Mouse (Mus musculus) heart, postnatal 25 days (tissue): ENCODE measurements at regions not wholly inside any gene's neighbourhood (a gene's known extent, or its start where the extent isn't known, plus 50 kb on each side); places are given as distances from the start of the nearest gene placed in this dataset.

Source experiments
- DNase-seq: peaks from one replicate; pipeline ENCODE4 v3.0.0; 2022; ENCODE audit warnings: low spot score
- intact Hi-C: fragments of 180-260 bp; cut with DNase I; formaldehyde crosslinking; loops from one replicate; pipeline ENCODE4 v1.15.1; 2025

DNA sequence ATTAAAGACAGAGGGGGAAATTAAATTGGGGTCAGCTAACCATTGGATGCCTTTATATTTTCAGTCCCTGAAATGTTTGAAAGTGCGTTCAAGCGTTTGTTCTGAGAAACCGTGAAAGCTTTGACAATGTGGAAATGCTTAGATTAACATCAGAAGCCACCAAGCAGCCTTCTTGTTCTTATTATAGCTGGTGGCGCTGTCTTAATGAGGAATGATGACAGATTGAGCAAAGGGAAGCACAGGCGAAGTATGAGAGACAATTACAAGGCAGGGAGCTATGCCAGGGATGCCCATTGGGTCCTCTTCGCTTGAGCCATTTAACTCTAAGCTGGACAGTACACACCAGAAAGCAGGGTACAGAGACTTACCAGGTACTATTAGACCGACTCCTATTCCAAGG, 828.9 kb upstream of the Celf2 start:
- no peak for DNase-seq
- intact Hi-C loops: no loop called here

DNA sequence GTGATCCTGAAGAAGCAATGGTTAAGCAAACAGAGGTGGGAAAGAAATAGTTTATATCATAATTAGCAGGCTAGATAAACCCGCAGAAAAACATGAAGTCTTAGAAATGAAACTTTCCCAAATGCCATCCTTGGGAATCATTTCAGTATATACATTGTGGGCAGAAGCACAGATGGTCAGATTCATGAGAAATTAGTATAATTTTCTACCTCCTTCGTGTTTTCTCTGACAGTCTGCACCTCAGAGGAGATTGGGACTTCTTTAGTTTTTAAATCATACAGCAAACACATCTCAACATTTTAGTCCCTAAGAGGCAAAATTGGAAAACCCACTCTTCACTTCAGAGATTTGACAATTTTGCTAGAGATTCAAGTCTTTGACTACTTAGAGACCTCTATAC, 786.6 kb upstream of the Celf2 start:
- intact Hi-C loops: no loop called here
- no peak for DNase-seq

DNA sequence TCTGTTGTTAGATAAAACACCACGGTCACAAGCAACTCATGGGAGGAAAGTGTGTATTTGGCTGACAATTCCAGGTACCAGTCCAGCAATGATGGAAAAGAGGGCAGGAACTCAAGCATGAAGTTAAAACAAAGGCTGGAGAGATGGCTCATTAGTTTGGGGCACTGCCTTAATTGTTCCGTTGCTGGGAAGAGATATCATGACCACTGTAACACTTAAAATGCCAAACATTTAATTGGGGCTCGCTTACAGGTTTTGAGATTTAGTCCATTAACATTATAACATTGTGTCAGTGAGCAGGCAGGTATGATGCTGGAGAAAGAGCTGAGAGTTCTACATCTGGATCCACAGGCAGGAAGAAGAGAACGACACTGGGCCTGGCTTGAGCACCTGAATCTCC, 782.0 kb upstream of the Celf2 start:
- no peak for DNase-seq
- intact Hi-C loops: no loop called here

DNA sequence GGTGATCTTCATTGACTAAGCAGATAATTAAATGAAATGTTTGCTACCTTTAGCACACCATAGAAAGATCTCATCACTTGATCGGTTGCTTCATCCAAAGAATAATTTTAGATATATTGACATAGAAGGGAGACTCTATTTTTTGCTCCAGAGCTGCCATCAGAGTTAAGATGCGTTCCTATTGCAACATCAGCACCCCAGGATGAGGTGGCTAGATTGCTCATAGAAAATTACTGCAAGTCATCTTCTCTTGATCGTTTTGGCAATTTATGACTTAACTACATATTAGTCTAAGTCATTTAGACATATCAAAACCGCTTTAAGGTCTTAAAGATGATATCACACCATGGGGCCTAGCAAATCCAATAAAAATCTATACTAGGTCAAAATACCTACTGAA, 778.0 kb upstream of the Celf2 start:
- no peak for DNase-seq
- intact Hi-C loops: no loop called here

DNA sequence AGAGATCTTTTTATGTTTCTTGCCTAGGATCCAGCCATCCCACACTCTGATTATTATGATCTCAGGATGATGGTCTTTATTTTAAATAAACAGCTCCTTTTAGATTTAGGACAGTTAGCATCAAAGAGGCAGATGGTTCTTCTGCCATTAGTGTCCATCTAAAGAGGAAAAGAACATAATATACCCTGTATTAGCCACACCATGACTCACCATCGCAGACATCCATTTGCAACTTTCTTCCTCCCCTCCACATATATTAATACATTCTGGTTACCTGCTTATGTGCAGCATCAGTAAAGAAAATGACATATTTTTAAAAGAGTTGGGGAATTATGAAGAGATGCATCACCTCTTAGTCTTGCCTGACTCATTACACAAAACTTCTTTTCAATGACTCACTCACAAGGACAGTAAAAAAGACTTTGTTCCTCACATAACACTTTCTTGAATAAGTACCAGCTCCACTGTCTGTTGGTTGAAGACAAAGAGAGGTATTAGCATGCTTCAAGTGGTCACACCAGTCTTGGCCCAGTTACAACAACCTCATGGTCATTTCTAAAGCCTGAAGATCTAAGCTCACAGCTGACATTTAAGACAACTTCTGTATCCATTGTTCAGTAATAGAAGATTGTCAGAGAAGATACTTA, 766.9 kb upstream of the Celf2 start:
- no peak for DNase-seq
- intact Hi-C loops: no loop called here
